Comparison of ENCODE assay signal across 10 mouse cellular contexts in the genomic region with DNA sequence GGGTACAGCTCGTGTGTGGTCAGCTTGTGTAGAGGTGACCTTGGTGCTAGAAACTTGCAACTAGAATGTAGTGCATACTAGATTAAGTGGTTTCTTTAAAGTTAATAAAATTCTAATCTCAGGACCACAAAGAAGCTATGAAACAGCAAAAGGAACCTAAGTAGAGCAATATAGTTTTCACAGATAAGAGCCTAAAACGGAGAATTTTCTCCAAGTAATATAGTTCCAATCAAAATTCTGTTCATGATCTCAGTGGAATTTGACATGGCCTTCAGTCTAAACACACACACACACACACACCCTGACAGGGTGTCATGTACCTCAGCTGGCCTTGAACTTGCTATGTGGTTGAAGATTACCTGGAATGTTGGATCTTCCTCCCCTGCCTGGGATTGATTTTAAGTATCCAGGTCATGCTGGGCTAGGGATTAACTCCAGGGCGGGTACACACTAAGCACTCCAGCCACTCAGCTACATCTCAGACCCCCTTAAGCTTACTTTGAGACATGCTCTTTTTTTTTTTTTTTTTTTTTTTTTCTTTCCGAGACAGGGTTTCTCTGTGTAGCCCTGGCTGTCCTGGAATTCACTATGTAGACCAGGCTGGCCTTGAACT. TPM values are rescaled to one million over a fixed set of nuclear protein-coding genes. Genes with fewer than 3 reads are reported as not detected.
DNase-seq lines count a peak whose midpoint lies in the region; ATAC-seq and TF ChIP-seq lines count a peak whose summit lies in the region.
"Had no signal": no experiment of that assay in that cellular context is flagged by ENCODE, and none has a peak within 500 bp of the region (broad histone marks: within the 10 kb centered on the region; RNA-seq: fewer than 3 reads in every experiment).

No protein-coding gene starts in this region.

- TF ChIP-seq POLR2A in ES-Bruce4 (IDR thresholded peaks at IDR 0.05; ENCODE audit: insufficient read depth, low read length) = no peak

- no peak for TF ChIP-seq CTCF in ES-Bruce4 (IDR thresholded peaks at IDR 0.05; ENCODE audit: low read depth, low read length)
- no peak for TF ChIP-seq CTCF in forebrain, postnatal 0 days (IDR thresholded peaks at IDR 0.05; ENCODE audit: low read depth)
- TF ChIP-seq CTCF in liver, postnatal 0 days (IDR thresholded peaks at IDR 0.05; ENCODE audit: low read depth) = no peak

- H3K4me1 ChIP-seq in heart, embryonic 12.5 days (replicated peaks) = peaks cover 25% of the 10 kb centered on the region
- H3K4me1 ChIP-seq in ES-Bruce4 (ENCODE audit: control insufficient read depth, insufficient read depth, low read length) = no peaks in the 10 kb centered on the region
- H3K4me1 ChIP-seq in forebrain, postnatal 0 days (ENCODE audit: insufficient read depth) = peaks cover 6% of the 10 kb centered on the region
- H3K4me1 ChIP-seq in liver, postnatal 0 days (ENCODE audit: insufficient read depth) = peaks cover 8% of the 10 kb centered on the region

- H3K9ac ChIP-seq in heart, embryonic 12.5 days = peak overlapping the region; percentile 66; the same call in 1 of the 2 replicates
- peak overlapping the region; percentile 95 for H3K9ac ChIP-seq in ES-Bruce4 (ENCODE audit: low read depth, poor library complexity, severe bottlenecking)
- H3K9ac ChIP-seq in forebrain, postnatal 0 days = peak overlapping the region; percentile 75; the same call in 1 of the 2 replicates
- H3K9ac ChIP-seq in liver, postnatal 0 days (replicated peaks) = peak overlapping the region; percentile 66; the same call in 1 of the 2 replicates

- H3K4me3 ChIP-seq in heart, embryonic 12.5 days = peak overlapping the region; percentile 98
- H3K4me3 ChIP-seq in ES-Bruce4 (ENCODE audit: low read depth, low read length) = no peak overlapping the region
- peak overlapping the region; percentile 78 for H3K4me3 ChIP-seq in forebrain, postnatal 0 days (ENCODE audit: low read depth, low read length)
- H3K4me3 ChIP-seq in liver, postnatal 0 days (ENCODE audit: low read depth, low read length) = peak overlapping the region; percentile 73

- peak overlapping the region; percentile 98 for H3K27ac ChIP-seq in heart, embryonic 12.5 days (ENCODE audit: poor library complexity, severe bottlenecking)
- peak overlapping the region; percentile 85; the same call in 1 of the 2 replicates for H3K27ac ChIP-seq in ES-Bruce4 (ENCODE audit: insufficient read depth, low read length)
- 0 out of 2 replicates have a peak overlapping the region, but pooled peaks have one; percentile 93 for H3K27ac ChIP-seq in forebrain, postnatal 0 days (ENCODE audit: low read depth, low read length)
- peak overlapping the region; percentile 94; the same call in 1 of the 2 replicates for H3K27ac ChIP-seq in liver, postnatal 0 days (ENCODE audit: low read depth)

- ATAC-seq in heart, embryonic 12.5 days (ENCODE audit: insufficient number of reproducible peaks, low FRiP score) = no peak
- no peak for ATAC-seq in forebrain, postnatal 0 days
- ATAC-seq in liver, postnatal 0 days = no peak

- H3K36me3 ChIP-seq in heart, embryonic 12.5 days = peaks cover 59% of the 10 kb centered on the region
- peaks cover 51% of the 10 kb centered on the region for H3K36me3 ChIP-seq in ES-Bruce4 (ENCODE audit: control insufficient read depth, insufficient read depth, low read length, poor library complexity, severe bottlenecking)
- peaks cover 24% of the 10 kb centered on the region for H3K36me3 ChIP-seq in forebrain, postnatal 0 days (ENCODE audit: insufficient read depth)
- H3K36me3 ChIP-seq in liver, postnatal 0 days (replicated peaks; ENCODE audit: insufficient read depth, low read length) = peaks cover 49% of the 10 kb centered on the region

- 45% methylated on average over 4 of the region's 4 CpGs for WGBS in heart, embryonic 12.5 days
- WGBS in forebrain, postnatal 0 days = 46% methylated on average over 4 of the region's 4 CpGs
- 47% methylated on average over 4 of the region's 4 CpGs for WGBS in liver, postnatal 0 days (ENCODE audit: insufficient replicate concordance)

- no peak for TF ChIP-seq EP300 in ES-Bruce4 (IDR thresholded peaks at IDR 0.05; ENCODE audit: insufficient read depth, low read depth, low read length)
- no peak for TF ChIP-seq EP300 in liver, postnatal 0 days (IDR thresholded peaks at IDR 0.05; ENCODE audit: low read depth)

- H3K27me3 ChIP-seq in heart, embryonic 12.5 days (replicated peaks) = no peaks in the 10 kb centered on the region
- H3K27me3 ChIP-seq in ES-Bruce4 (ENCODE audit: control insufficient read depth, insufficient read depth, low read length, poor library complexity, severe bottlenecking) = no peaks in the 10 kb centered on the region
- H3K27me3 ChIP-seq in forebrain, postnatal 0 days (ENCODE audit: insufficient read depth, low read length) = no peaks in the 10 kb centered on the region
- no peaks in the 10 kb centered on the region for H3K27me3 ChIP-seq in liver, postnatal 0 days (ENCODE audit: insufficient read depth, low read length)

- DNase-seq in heart, postnatal 4 days = no peak
- DNase-seq in forebrain, postnatal 0 days = no peak
- DNase-seq in liver, postnatal 0 days = no peak
- DNase-seq in frontal cortex, postnatal 14 days (ENCODE audit: low spot score in 2 of 2) = no peak
- no peak for DNase-seq in cerebellum, postnatal 4 days (ENCODE audit: low spot score in 2 of 2)
- no peak for DNase-seq in testis, postnatal 10 days (ENCODE audit: low spot score)
- DNase-seq: cerebellum, postnatal 25 days; layer of hippocampus, postnatal 36 days had no signal

- H3K4me2 ChIP-seq in heart, embryonic 12.5 days = peak overlapping the region; percentile 82
- peak overlapping the region; percentile 71 for H3K4me2 ChIP-seq in forebrain, postnatal 0 days (ENCODE audit: low read depth)
- H3K4me2 ChIP-seq in liver, postnatal 0 days (ENCODE audit: low read depth, low read length) = peak overlapping the region; percentile 80

- no peaks in the 10 kb centered on the region for H3K9me3 ChIP-seq in heart, embryonic 12.5 days (replicated peaks)
- no peaks in the 10 kb centered on the region for H3K9me3 ChIP-seq in ES-Bruce4 (replicated peaks; ENCODE audit: control insufficient read depth, insufficient read depth, low read length, poor library complexity, severe bottlenecking)
- no peaks in the 10 kb centered on the region for H3K9me3 ChIP-seq in forebrain, postnatal 0 days (ENCODE audit: low read length)
- H3K9me3 ChIP-seq in liver, postnatal 0 days (ENCODE audit: low read length) = no peaks in the 10 kb centered on the region

RNA-seq across cellular contexts. Expression of gene Rplp1, which starts 1.2 kb away (rescaled TPM):
- polyA plus RNA-seq in heart, embryonic 12.5 days (2016; fragmentation: Nextera tagmentation; extraction: Ambion mirVana) = 714 and 736 TPM in 2 replicates
- 1,000 to 10,000 TPM; 1,924 to 1,989 TPM for total RNA-seq in heart, postnatal 4 days (2021)
- 6,021 and 6,375 TPM in 2 replicates for polyA plus RNA-seq in ES-Bruce4 (2011; ENCODE audit: insufficient read depth, insufficient read length, low read depth, missing spikeins)
- total RNA-seq in forebrain, postnatal 0 days (2014; rRNA removed) = 3,281 and 3,879 TPM in 2 replicates
- 995 and 1,414 TPM in 2 replicates for polyA plus RNA-seq in forebrain, postnatal 0 days (2015; fragmentation: Nextera tagmentation; extraction: Ambion mirVana)
- 1,022 and 1,029 TPM in 2 replicates for polyA plus RNA-seq in liver, postnatal 0 days (2015; fragmentation: Nextera tagmentation; extraction: Ambion mirVana)

RNA-seq across cellular contexts. Expression of gene Kif23, which starts 31.1 kb away (rescaled TPM):
- polyA plus RNA-seq in heart, embryonic 12.5 days (2016; fragmentation: Nextera tagmentation; extraction: Ambion mirVana) = 83.9 and 97.4 TPM in 2 replicates
- 10 to 100 TPM; 56.0 to 75.0 TPM for total RNA-seq in heart, postnatal 4 days (2021)
- polyA plus RNA-seq in ES-Bruce4 (2011; ENCODE audit: insufficient read depth, insufficient read length, low read depth, missing spikeins) = 165 and 182 TPM in 2 replicates
- total RNA-seq in forebrain, postnatal 0 days (2014; rRNA removed) = 6.7 and 8.1 TPM in 2 replicates
- polyA plus RNA-seq in forebrain, postnatal 0 days (2015; fragmentation: Nextera tagmentation; extraction: Ambion mirVana) = 8.2 and 8.3 TPM in 2 replicates
- 23.8 and 28.8 TPM in 2 replicates for polyA plus RNA-seq in liver, postnatal 0 days (2015; fragmentation: Nextera tagmentation; extraction: Ambion mirVana)
